Mouse (Mus musculus) lung, postnatal 0 days (tissue): ENCODE results near the gene Vars2. TPM values are rescaled to one million over a fixed set of nuclear protein-coding genes. Genes with fewer than 3 reads are reported as not detected.

Experiments used
- ATAC-seq: fragments of 200-750 bp; cut with Nextera tagmentation; 2 replicates; pipeline ENCODE4 v1.8.0; 2017; ENCODE audit warnings: moderate library complexity
- DNase-seq: peaks from one replicate; pipeline ENCODE4 v3.0.0-alpha.2; 2016; ENCODE audit warnings: low spot score
- H3K27ac ChIP-seq: fragments of 300-500 bp; sonication (generic); 2 replicates; pipeline ENCODE4 v1.5.1; 2014; ENCODE audit warnings: antibody characterized with exemption, mild to moderate bottlenecking, low read length, mixed read lengths
- H3K27me3 ChIP-seq: fragments of 300-500 bp; sonication (generic); replicated peaks from 2 replicates; pipeline ENCODE4 v1.6.1; 2014; ENCODE audit warnings: low read length, mixed read lengths; ENCODE audit not compliant: insufficient read depth
- H3K36me3 ChIP-seq: fragments of 300-500 bp; sonication (generic); 2 replicates; pipeline ENCODE4 v1.6.1; 2014; ENCODE audit warnings: low read length, mixed read lengths; ENCODE audit not compliant: insufficient read depth
- H3K4me1 ChIP-seq: fragments of 300-500 bp; sonication (generic); 2 replicates; pipeline ENCODE4 v1.6.1; 2014; ENCODE audit warnings: antibody characterized with exemption, low read depth, low read length, mixed read lengths; ENCODE audit not compliant: insufficient read depth
- H3K4me2 ChIP-seq: fragments of 300-500 bp; sonication (generic); replicated peaks from 2 replicates; pipeline ENCODE4 v1.6.1; 2014; ENCODE audit warnings: low read depth, mild to moderate bottlenecking, low read length, moderate library complexity, mixed read lengths
- H3K4me3 ChIP-seq: fragments of 300-500 bp; sonication (generic); 2 replicates; pipeline ENCODE4 v1.5.1; 2014; ENCODE audit warnings: low read depth, low read length
- H3K9ac ChIP-seq: fragments of 300-500 bp; sonication (generic); replicated peaks from 2 replicates; pipeline ENCODE4 v1.6.1; 2014; ENCODE audit warnings: low read depth, mild to moderate bottlenecking
- H3K9me3 ChIP-seq: fragments of 300-500 bp; sonication (generic); 2 replicates; pipeline ENCODE4 v1.6.1; 2016; ENCODE audit warnings: low read length, mixed read lengths
- CTCF ChIP-seq: IDR thresholded peaks from 2 replicates; pipeline ENCODE4 v1.5.1; 2016; ENCODE audit warnings: antibody characterized with exemption, mild to moderate bottlenecking
- EP300 ChIP-seq: IDR thresholded peaks from 2 replicates; pipeline ENCODE4 v1.6.1; 2016; ENCODE audit warnings: antibody characterized with exemption, mild to moderate bottlenecking, control low read depth
- WGBS: fragments of 180-500 bp; shearing (Covaris S2); extraction: QIAGEN DNeasy Blood & Tissue Kit; methylation state at CpG from one replicate; pipeline ENCODE4 v1.1.7; 2014; 5-methylcytosine and 5-hydroxymethylcytosine counted together
- polyA plus RNA-seq: library from polyadenylated mRNA; unstranded; fragments of >200 nt; fragmentation: Nextera tagmentation; extraction: Ambion mirVana; gene quantifications from 2 replicates; pipeline ENCODE4 v1.2.1, GENCODE M21; 2015

Gene Vars2
- polyA plus RNA-seq, 1 experiment from 2014 or later: 15.2 TPM

DNA sequence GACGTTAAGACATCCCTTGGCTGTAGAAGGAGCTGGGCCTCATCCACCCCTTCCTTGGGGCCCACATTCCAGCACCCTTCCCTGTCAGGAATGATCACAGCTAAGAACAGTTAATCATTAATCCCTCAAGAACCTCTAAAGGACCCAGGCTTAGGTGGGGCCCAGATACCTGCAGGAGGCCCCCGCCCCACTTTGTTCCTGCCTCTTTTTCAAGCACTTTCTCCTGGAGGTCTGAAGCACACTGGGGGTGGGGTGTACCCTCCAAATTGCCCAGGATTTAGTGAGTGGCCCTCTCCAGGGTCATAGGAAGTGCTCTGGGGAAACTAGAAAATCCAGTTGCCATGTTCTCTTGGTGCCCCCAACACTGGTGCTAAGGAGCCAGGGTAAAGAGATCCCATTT lies 18.0 kb downstream of the Vars2 start:
- H3K4me3 ChIP-seq: 0 out of 2 replicates have a peak overlapping the region, but pooled peaks have one; percentile 18
- H3K27me3 ChIP-seq: no peaks in the 10 kb centered on the region
- H3K9me3 ChIP-seq: no peaks in the 10 kb centered on the region
- H3K9ac ChIP-seq: 0 out of 2 replicates have a peak overlapping the region, but pooled peaks have one; percentile 41
- 62% methylated on average over 2 of the region's 2 CpGs for WGBS
- peak overlapping the region; percentile 51 for H3K4me2 ChIP-seq
- H3K36me3 ChIP-seq: no peaks in the 10 kb centered on the region
- DNase-seq (peak; percentile 95), ATAC-seq (peak; percentile 97)
- no peaks in the 10 kb centered on the region; the same call in 1 of the 2 replicates for H3K4me1 ChIP-seq
- TF ChIP-seq EP300 (peak; percentile 97), CTCF (no peak)
- H3K27ac ChIP-seq: peak overlapping the region; percentile 94

DNA sequence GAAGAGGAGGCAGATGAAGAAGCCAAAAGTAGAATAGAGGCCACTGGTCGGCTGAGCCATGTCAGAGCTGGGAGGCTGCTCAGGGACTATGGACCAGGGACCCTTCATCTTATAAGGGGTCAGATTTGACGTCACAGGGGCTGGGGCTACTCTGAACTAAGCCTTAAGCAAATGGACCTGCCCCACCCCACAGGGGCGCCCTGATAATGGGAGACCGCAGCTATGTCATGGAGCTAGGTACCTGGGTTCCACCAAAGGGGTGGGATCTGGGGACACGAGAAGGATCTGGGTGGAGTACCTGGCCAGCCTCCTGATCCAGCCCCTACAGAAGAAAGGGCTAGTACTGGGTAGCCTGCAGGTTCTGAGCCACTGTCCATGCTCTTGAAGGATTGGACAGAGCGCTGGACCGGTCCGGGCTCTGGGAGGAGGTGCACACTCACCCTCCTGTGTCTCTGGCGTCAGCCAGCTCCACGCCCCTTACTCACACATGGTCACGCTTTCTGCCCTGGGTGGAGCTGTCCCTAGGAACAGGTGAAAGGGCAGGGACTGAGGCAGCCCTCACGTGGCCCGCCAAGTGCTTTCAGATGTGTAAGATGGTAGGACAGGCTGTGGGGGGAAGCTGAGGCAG lies 23.7 kb downstream of the Vars2 start, which contains the start of gene Mucl3:
Mucl3 (minus strand) TSS at position 87 of the 628 bp plus-strand sequence.
- peak; percentile 26 for DNase-seq
- Histone ChIP-seq H3K36me3 (no peaks in the 10 kb centered on the region), H3K4me2 (no peak within 1 kb of the TSS), H3K9me3 (no peaks in the 10 kb centered on the region), H3K27ac (no peak within 1 kb of the TSS), H3K4me1 (no peaks in the 10 kb centered on the region), H3K4me3 (no peak within 1 kb of the TSS), H3K9ac (no peak within 1 kb of the TSS), H3K27me3 (no peaks in the 10 kb centered on the region)
- TF ChIP-seq EP300: no peak
- TF ChIP-seq CTCF: no peak
- peak; percentile 33; the same call in 1 of the 2 replicates for ATAC-seq
- 64% methylated on average over 13 of the region's 13 CpGs for WGBS

DNA sequence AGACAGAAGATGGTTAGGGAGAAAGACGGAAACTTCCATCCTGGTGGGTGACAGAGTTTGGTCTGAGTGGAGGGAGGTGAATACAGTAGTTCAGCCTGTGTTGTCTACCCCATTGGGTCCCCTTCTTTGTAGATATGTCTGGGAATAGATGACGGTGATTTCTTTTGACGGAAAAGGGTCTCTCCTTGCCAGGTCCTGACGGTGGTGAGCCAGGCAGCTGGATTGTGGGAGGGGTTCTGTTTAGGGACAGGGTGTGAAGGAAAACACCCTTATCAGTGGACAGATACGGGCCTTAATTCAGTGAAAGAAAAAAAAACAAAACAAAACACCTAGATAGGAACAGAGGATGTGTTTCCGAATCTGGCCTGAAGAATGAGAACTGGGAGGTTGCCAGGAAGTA lies 28.0 kb downstream of the Vars2 start:
- DNase-seq (no peak), ATAC-seq (no peak)
- Histone ChIP-seq H3K4me2 (0 out of 2 replicates have a peak overlapping the region, but pooled peaks have one; percentile 14), H3K27me3 (no peaks in the 10 kb centered on the region), H3K36me3 (no peaks in the 10 kb centered on the region), H3K4me3 (no peak overlapping the region), H3K9me3 (no peaks in the 10 kb centered on the region), H3K9ac (no peak overlapping the region), H3K27ac (peak overlapping the region; percentile 81), H3K4me1 (peaks cover 4% of the 10 kb centered on the region; the same call in 1 of the 2 replicates)
- TF ChIP-seq CTCF (no peak), EP300 (no peak)
- WGBS: 40% methylated on average over 6 of the region's 6 CpGs

DNA sequence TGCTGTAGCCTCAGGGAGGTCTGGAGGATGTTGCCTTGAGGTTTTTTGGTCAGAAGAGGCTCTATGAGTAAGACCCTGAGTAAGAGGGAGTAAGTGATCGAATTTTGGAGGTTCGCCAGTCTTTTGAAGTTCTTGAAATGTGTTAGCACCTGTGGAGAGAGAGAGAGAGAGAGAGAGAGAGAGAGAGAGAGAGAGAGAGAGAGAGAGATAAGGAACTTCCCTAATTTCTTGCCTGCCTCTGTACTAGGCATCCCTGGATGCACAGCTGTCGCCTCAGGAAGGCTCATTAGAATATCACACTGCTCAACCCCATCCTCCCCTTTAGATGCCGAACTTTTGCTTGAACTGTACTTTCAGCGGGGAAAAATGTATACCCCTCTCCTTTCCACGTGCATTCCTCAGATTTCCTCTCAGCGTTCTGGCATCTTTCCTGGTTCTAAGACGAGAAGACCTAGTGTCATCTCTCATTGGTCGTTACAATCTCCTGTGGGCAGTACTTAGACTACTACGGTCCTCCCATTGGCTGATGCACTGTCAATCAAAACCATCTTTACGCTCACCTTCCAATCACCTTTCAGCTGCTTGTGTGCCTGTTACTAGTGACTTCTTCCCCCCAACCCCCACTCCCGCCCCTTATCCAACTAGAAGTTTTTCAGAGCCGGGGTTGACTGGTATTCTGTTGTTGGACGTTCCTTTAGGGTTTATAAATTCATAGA lies 28.8 kb downstream of the Vars2 start:
- no peaks in the 10 kb centered on the region for H3K27me3 ChIP-seq
- no peaks in the 10 kb centered on the region for H3K9me3 ChIP-seq
- DNase-seq (peak; percentile 93), ATAC-seq (peak; percentile 87)
- H3K9ac ChIP-seq: no peak overlapping the region
- H3K4me2 ChIP-seq: peak overlapping the region; percentile 14; the same call in 1 of the 2 replicates
- WGBS: 20% methylated on average over 14 of the region's 14 CpGs
- H3K36me3 ChIP-seq: no peaks in the 10 kb centered on the region
- H3K27ac ChIP-seq: peak overlapping the region; percentile 81
- peaks cover 4% of the 10 kb centered on the region; the same call in 1 of the 2 replicates for H3K4me1 ChIP-seq
- no peak for TF ChIP-seq EP300
- no peak for TF ChIP-seq CTCF
- H3K4me3 ChIP-seq: no peak overlapping the region

DNA sequence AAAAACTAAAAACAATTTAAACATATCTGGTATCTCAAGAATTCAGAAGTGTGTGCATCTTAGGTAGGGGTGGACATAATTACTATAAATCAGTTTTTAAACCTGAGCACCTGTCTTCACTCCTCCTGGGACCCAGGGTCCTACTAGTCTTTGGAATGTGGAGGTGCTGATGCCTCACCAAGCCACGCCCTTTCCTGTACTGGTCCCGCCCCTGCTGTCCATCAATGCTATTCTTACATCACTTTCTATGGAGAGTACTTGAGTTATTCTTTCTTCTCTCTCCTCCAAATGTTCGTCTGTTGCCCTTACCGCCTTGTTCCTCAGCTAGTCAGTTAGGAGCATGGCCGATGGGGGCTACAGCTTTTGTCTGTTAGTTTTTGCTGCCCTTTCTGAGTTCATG lies 31.0 kb downstream of the Vars2 start:
- peaks cover 4% of the 10 kb centered on the region; the same call in 1 of the 2 replicates for H3K4me1 ChIP-seq
- ATAC-seq (peak; percentile 56), DNase-seq (peak; percentile 87)
- TF ChIP-seq CTCF (no peak), EP300 (no peak)
- no peak overlapping the region for H3K4me3 ChIP-seq
- H3K27ac ChIP-seq: peak overlapping the region; percentile 76
- no peaks in the 10 kb centered on the region for H3K9me3 ChIP-seq
- no peak overlapping the region for H3K9ac ChIP-seq
- no peaks in the 10 kb centered on the region for H3K27me3 ChIP-seq
- H3K4me2 ChIP-seq: peak overlapping the region; percentile 19
- H3K36me3 ChIP-seq: no peaks in the 10 kb centered on the region
- WGBS: 26% methylated on average over 5 of the region's 5 CpGs

DNA sequence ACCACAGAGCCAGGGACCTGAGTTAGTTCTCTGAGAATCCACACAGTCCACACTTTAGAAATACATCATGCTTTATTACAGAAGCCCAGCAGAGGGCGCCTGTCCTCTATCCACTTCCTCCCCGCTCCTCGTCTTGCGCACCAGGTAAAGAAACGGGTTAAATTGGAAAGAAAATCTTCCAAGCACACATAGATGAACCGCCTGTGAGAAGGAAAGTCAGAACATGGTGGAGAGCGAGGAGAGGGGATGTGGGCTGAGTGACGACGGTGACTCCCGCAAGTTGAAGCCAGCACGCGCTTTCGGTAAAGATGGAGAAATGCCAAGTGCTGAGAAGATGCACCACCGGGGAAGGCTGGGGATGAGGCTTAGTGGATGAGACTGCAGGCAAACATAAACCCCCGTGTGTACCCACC lies 31.7 kb downstream of the Vars2 start:
- DNase-seq: peak; percentile 90

More for the DNA sequence above, 31.7 kb downstream of the Vars2 start:
- H3K27me3 ChIP-seq: no peaks in the 10 kb centered on the region
- H3K36me3 ChIP-seq: no peaks in the 10 kb centered on the region
- peak overlapping the region; percentile 29 for H3K4me3 ChIP-seq
- H3K9ac ChIP-seq: no peak overlapping the region
- peak; percentile 34 for ATAC-seq
- H3K27ac ChIP-seq: peak overlapping the region; percentile 76
- peaks cover 4% of the 10 kb centered on the region; the same call in 1 of the 2 replicates for H3K4me1 ChIP-seq
- WGBS: under 1% methylated on average over 15 of the region's 15 CpGs
- H3K9me3 ChIP-seq: no peaks in the 10 kb centered on the region
- peak; percentile 55 for TF ChIP-seq EP300
- TF ChIP-seq CTCF: peak; percentile 84
- peak overlapping the region; percentile 65 for H3K4me2 ChIP-seq
